Mouse (Mus musculus): Measurements from ENCODE around the gene 6430548M08Rik.

The 6430548M08Rik gene

DNA sequence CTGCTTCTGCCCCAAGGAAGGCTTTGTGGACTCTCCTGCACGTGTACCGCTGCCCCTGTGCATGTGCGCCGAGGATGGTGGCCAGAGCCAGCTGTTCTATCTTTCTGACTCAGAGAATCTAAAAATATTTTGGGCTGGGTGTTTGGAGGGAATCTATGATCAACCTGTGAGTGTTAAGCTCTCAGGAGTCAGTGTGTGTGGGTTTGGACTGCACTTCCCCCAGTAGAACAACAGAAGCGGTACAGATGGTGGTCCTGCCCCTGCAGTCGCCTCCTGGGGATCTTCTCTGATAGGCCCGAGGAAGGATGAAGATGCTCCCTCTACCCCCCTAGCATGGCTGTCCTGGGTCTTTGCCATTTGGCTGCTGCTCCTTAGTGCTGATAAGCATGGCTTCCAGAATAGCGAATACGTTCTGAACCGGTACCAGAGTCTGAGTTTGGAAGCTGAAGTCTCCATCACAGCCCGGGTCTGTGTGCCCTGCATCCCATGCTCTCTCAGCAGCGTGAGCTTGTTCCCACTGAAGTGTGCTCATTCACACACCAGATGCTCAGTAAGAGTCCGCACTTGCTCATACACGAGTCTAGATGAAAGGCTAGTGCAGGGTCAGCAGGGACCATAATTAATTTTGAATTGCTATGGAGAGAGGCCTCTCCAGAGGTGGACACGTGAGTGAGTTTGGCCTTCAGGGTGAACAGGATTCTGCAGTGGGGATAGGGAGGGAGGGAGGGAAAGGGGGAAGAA lies 30.1 kb downstream of the 6430548M08Rik start:
- DNase-seq (ENCODE audit: low read depth): no peak

DNA sequence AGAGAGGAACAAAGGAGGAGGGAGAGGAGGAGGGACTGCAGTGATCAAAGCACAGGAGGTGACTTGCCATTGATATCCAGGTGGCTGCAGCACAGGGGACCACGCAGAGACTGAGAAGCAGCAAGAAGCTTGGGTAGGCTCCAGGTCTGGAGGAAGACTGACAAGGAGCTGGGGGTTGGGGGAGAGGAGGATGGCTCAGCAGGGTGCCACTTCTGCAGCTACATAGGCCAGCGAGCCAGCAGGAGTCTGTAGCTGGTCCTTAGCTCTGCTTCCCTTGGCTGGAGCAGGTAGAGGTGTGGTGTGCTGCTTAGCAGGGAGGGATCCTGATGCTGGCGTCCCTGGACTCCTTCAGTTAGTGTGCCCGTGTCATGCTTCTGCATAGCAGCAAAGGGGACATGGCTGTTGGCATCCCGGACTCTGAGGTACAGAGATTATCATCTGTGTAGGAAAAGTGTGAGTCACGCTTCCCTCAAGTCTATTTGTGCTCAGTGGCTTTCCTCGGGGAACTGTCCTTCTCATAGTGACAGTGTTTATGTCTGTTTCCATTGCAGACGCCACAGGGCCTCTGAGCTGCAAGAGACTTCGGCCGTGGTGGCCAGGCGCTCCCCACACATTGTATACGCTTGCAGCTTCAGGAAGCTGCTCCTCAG lies 30.8 kb downstream of the 6430548M08Rik start:
- no peak for DNase-seq (ENCODE audit: low read depth)

DNA sequence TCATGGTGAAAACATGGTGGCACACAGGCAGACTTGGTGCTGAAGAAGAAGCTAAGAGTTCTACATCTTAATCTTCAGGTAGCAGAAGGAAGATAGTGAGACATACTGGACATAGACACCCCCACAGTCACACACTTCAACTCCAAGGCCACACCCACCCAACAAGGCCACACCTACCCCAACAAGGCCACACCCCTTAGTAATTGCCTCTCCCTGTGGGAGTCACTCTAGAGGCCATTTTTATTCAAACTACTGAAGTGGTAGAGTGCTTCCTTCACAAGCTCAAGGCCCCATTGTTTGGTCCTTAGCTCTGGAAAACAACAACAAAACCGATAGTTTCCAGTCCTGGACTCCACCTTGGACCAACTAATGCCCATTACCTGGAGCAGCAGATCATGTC lies 32.1 kb downstream of the 6430548M08Rik start:
- DNase-seq (ENCODE audit: low read depth): no peak

DNA sequence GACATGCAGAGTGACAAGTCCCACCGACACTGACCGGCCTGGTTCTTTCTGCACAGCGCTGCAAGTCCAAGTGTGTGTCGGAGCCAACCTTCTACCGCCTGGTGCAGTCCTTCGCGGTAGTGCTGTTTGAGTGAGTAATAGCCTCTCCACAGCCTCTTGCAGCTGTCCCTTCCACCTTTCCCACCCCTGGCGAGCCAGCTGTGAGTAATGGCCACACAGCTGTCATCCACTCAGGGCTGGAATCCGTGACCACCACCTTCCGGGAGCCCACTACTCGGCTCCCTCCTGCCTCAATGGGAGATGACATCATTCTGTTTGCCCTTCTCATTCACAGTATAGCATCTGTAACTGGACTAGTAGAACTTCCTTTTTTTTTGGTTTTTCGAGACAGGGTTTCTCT lies 36.1 kb downstream of the 6430548M08Rik start:
- no peak for DNase-seq (ENCODE audit: low read depth)

DNA sequence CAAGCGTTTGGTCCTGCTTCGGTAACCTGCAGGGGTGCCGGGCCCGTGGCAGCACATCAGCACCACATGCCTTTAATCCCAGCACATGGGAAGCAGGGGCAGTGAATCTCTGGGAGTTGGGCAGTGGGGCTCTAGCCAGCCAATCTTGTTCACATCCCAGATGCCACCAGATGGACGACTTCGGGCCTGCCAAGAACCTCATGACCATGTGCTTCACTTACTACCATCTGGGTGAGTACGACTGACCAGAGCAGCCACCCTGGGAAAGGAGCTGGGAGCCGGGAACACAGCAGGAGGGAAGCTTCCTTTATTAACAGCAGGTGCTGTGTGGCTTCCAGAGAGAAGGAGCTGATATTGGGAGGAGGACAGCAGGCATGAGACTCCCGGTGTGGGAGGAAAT lies 37.2 kb downstream of the 6430548M08Rik start:
- no peak for DNase-seq (ENCODE audit: low read depth)

DNA sequence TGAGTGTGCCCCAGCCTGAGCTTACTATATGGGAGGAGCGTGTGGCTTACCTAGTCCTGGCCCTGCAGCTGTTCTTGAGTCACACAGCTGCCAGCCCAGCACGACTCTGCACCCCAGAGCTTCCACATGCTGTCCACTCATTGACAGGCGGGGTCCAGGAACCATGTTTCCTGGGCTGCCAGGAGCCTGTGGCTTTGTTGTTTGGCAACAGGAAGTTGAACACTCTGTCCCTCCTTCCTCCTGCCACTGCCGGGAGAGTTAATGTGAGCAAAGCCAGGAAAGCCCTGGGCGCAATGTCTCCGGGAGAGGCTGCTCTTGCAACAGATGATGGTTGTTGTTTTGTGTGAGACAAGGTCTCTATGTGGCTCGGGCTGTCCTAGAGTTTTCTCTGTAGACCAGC lies 38.7 kb downstream of the 6430548M08Rik start:
- DNase-seq (ENCODE audit: low read depth): no peak

DNA sequence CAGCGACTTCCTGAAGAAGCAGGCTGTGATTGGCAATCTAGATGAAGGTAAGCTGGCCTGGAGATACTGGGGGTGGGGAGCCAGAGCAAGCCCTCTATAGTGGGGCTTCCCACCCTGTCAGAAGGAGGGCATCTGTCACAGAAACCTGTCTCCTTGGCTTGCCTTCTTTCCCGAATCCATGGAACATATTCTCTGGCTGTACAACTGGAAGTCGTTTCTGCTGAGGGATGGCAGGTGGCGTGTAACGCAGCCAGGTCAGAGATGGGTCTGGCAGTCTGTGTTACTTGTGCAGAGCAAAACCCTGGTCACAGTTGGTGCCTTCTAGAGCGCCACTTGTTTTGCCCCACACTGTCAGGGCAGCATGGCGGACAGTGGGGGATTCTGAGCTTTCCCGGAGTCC lies 46.4 kb downstream of the 6430548M08Rik start:
- DNase-seq (ENCODE audit: low read depth): no peak

DNA sequence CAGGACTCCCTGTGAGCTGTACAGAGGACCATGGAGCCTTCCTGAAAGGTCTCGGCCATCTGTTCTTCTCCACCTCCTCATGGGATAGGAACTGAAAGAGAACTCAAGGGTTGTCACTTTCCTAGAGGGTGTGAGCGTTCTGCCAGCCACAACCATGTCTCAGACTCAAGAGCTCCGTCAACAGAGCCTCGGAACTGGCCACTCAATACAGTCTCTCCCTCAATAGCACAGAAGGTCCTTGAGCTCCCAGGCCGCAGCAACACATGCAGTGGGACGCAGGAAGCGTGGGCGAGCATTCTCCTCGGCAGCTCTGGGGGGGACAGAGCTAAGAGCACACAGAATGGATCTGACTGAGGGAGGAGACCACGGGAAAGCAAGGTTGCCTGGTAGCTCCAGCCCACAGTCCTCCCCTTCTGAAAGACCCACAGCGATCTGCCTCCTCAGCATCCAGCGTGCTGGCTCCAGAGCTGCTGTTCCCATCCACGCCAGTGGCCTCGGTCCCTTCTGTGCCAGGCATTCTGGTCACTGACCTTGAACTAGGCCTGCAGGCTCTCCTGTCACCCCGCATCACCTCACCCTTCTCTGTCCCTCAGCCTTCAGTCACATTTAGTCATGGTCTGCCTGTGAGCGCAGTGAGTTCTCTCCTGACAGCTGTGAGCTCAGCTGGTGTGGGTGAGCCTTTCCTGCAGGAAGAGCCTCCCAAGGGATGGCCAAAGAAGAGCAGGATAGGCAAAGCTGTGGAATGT lies 47.9 kb downstream of the 6430548M08Rik start:
- DNase-seq (ENCODE audit: low read depth): no peak

DNA sequence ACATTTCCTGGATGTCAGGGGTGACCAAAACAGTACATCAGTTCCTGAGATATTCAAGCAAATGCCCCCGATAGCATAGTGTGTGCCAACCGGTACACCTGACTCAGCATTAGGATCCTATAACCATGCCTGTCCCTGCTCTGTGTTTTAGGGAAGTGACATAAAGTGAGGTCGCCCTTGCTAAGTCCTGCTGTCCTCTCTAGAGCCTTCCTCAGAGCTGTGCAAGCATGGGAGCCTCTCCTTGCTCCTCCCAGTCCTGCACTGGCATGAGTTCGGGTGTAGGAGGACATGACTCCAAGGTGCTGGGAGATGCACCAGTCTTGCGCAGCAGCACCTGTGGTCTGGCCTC lies 48.4 kb downstream of the 6430548M08Rik start:
- DNase-seq (ENCODE audit: low read depth): no peak

DNA sequence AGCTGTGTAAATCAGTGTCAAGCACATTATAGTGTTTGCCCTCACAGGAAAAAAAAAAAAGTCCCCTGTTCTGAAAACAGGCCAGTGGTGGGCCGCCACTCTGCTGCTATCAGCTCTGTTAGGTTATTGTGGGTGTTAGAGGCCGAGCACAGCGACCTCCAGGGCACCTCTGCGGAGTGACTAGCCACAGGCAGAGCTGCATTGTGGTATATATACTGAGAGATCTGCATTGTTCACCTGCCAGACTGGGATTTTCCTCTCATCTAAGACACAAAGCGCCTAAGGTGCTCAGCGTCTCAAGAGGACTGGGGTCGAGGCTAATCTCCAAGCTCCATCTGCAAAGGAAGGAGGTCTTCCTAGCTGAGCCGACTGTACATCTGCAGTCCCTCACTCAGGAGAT lies 49.4 kb downstream of the 6430548M08Rik start:
- no peak for DNase-seq (ENCODE audit: low read depth)

DNA sequence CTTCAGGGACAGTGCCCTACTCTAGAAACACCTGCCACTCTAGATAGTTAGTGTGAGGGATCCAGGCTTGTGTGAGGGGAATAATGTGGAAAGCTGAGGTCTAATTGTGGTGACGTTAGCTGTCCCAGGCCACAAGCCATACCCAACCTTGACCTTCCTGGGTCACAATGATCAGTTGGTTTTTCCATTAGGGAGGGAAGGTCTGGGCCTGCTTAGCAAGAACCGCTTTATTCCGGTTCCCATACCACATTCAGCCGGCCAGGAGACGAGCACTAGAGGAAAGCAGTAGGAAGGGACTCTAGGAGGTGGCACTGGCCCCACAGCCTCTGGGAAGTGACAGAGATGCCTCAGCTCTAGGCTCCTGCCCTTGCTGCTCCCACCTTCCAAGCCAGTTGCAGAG lies 50.1 kb downstream of the 6430548M08Rik start:
- DNase-seq (ENCODE audit: low read depth): no peak

DNA sequence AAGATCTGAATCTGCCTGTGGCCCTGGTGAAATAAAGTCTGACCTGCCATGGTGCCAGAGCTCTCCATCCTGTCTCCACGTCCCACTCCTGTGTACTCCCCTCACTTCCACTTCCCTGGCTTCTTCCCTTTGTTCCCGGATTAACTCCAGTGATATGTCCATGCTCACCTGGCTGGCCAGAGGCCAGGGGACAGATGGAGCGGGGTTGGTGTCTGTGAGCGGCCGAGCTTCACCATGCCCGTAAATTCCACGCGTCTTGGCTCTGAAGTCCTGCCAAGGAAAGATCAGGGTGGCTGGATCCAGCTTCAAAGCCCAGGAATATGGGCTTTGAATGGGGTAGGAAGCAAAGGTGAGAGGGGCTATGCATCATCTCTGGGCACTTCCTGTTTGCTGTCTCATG lies 53.2 kb downstream of the 6430548M08Rik start:
- DNase-seq (ENCODE audit: low read depth): no peak

DNA sequence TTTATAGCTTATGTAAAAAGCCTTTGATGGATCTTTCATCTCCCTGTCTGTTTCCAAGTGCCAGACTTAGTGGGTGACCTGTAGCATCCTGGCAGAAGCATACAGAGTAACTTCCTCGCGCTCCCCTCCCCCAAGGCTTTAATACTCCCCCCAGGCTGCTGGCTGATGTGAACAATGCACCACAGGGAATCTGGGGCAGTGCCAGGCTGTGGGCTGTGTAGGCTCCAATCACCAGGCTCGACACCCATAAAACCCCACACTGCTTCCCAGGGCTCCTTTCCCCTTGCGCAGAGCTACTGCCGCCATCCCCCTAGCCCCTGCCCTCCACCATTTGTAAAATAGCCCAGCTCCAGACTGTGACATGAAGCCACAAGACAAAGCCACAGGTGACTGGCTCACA lies 53.9 kb downstream of the 6430548M08Rik start:
- no peak for DNase-seq (ENCODE audit: low read depth)

DNA sequence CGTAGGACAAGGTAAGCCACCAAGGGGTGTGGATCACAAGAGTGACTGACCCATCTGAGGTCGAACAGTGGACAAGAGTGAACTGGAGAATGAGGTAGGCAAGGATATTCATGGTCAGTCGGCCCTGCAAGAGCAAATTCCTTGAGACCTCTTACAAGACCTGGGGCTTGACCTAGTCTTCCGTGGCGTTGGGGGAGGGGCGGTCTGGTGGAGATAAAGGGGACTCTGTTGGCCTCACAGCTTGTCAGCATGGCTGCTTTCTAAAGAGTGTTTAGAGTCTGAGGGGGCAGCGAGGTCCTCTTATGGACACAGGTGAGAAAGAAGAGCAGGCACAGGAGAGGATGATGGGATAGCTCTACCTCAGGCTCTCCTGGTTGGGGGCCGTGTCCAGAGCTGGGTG lies 55.2 kb downstream of the 6430548M08Rik start:
- DNase-seq (ENCODE audit: low read depth): no peak

DNA sequence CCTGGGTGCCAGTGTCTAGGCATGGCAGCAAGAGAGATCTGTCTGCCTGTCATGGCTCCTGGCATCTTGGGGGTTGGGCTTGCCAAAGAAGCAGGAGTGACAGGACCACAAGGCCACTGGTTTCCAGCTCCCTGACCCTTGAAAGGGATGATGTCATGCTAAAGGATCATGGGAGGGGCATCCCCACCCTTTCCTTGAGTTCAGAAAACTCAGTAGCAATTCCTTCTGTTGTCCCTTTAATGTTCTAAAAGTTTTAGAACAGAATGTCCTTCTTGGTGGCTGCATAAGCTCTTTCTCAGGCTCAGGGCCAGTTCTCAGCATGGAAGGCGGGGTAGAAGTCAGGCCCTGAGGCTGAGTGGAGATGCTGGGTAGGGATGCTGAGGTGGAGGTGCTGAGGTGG lies 59.2 kb downstream of the 6430548M08Rik start:
- DNase-seq (ENCODE audit: low read depth): no peak

DNA sequence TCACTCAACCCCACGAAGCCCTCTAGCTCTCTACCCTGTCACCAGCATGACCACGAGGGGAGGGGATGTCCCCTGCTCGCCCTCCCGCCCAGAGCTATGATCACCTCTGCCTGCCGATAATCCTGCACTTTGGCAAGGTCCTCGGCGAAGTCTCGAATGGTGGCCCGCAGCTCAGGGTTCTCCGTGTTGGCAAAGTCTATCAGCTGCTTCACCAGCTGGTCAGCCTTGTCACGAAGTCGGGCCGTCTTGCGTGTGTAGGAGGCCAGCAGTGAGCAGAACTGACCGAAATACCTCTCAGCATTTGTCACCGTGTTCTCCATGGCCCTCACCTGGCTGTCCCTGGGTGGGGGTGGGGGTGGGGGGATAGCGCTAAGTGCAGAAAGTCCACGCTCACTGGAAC lies 60.7 kb downstream of the 6430548M08Rik start:
- no peak for DNase-seq (ENCODE audit: low read depth)

DNA sequence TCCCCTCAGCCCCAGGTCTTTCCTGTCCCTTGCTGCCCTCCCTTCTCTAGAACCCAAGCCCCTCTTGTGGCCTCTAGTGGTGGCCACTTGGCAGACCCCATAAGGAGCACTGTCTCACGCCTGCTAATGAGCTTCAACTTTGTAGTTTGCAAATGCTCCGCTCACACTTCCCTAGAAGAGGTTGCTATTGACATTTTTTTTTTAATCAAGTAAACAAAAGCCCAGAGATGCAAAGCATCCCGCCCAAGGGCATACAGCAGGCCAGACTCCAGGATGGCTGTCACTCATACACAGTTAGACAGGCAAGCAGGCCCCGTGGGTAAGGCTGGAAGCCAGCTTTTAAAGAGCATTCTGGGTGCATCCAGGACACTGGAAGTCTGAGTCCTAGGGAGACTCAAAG lies 62.7 kb downstream of the 6430548M08Rik start:
- DNase-seq (ENCODE audit: low read depth): no peak

DNA sequence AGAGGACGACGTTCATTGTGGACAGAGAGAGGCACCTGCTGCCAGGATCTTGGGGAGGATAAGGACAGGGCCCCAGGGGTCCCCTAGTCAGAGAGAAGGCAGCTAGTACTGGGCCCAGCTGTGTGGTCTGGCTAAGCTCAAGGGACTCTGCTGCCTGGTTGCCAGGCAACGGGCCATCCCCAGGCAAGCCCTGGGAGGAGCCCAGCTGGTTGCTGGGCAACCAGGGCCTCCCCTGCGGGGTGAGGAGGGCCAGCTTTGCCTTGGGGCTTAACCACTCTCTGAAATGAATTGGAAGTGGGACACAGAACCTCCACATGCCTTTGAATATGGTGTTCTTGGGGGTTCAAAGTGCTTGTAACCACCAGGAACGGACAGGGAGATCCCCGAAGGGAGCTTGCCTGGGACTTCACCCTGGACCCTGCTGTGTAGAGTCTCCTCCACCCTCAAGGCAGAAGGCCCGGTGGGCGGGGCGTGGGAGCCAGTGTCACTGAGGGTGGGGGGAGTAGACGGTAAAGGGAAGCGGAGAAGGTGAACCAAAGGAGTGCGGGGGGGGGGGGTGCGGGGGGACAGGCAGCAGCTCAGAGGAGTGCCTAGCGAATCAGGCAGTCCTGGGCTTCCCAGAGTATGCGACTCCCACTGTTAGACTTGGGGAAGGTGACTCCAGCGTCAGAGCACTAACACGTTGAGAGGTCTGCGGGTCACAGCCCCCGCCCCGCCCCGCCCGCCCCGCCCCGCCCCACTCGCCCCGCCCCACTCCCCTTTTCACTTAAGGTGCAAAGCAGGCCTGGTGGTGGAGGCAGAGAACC lies 63.6 kb downstream of the 6430548M08Rik start, which contains the start of gene Fam92b:
Gene Fam92b, minus strand, starts transcription at position 149 of the 806 bp plus-strand sequence.
- DNase-seq (ENCODE audit: low read depth): no peak

DNA sequence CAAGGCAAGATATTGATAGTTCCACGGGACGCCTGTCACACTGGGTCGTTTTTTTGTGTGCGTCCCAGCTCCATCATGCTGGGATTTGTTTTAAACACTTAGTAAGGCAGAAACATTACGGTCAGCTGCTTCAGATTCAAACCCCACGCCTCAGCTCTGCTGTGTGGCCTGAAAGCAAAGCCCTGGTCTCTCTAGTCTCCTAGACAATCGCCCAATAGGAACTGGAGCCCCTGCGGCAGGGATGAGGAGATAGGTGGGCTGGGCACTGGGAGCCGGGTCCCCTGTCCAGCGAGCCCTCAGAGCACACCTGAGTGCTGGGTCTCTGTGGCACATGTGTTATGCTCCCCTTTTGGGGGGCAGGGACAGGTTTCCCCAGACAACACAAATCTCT lies 64.2 kb downstream of the 6430548M08Rik start:
- DNase-seq (ENCODE audit: low read depth): no peak

DNA sequence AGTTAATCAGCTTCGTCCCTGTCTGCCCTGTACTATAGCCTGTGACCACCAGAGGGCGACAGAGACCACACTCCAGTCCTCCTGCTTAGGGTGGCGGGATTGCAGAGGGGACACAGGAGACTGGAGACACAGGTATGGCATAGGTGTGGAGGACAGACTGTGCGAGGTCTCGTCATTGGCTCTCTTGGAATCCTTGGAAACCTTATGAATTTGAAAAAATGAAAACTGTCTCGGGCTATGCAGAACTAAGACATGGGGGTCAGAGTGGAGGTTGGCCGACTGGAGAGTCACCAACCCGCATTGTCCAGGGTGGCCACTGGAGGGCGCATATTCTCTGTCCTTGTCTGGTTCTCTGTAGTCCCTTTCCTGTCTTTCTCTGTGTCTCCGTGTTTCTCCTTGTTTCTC lies 65.1 kb downstream of the 6430548M08Rik start:
- peak; percentile 74 for DNase-seq (ENCODE audit: low read depth)

DNA sequence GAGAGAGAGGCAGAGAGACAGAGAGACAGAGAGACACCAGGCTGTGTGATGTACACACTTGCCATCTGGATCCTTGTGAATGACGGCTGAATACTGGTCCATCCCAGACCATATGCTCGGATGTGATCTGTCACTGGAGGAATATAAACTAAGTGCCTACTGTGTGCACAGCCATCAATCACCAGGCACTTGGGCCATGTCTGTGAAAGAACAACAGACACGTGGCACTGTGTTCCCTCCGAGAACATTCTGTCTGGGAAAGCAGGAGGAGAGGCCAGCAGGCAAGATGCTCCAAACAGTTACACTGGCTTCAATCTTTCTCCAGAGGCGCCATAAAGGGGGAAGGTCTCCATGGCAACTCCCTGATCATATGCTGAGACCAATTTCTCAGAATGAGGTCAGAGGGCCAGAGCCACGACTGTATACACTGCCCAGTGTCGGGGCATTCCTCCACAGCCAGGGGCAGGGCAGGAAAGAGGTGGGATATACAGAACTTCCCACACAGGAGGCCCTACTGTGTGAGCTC lies 66.6 kb downstream of the 6430548M08Rik start:
- DNase-seq (ENCODE audit: low read depth): no peak

DNA sequence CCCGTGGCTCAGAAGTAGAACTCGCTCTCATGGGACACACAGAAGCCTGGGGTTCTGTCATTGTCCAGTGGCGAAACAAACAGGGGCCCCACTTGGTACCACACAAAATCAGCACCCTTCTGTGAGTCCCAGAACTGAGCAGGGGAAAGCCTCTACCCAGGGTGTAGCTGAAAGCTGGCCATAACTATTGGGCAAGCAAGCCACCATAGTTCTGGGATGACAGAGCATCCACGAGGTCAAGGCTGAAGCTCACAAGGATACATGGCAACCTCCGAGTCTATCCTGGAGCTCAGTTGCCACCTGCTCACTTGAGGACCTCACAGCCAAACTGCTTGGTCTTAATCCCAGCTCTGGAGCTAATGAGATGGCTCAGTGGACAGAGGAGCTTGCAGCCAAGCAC lies 67.3 kb downstream of the 6430548M08Rik start:
- no peak for DNase-seq (ENCODE audit: low read depth)

Data from c-Kit-positive CD71-positive TER-119-negative erythroid progenitor cells, embryonic 14.5 days (primary cell).